Mouse (Mus musculus) natural killer cell, adult 2 months (primary cell): ENCODE data around the gene Sgpp2.

Experiments
- DNase-seq, 2 experiments: peaks; one replicate each; pipeline ENCODE4 v3.0.0; 2022; ENCODE audit warnings: low spot score in 2 of 2

Sgpp2 gene

DNA sequence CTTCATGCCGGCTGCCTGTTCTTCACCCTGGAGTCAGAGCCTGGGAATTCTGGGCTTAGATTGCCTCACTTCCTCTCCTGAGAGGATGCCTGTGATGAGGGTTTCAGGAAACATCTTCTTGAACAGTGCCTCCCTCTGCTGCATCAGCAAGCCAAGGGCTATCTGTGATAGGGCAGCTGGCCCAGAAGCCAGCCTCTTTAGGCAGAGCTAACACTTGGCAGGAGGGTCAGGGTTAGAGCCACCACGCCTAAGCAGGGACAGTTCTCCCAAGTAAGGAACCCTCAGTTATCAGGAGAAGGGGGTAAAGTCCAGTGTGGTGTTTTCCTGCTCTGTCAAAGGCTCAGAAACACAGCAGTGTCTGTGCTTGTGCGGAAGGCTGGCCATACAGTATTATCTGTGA is 89.6 kb downstream of the Sgpp2 start:
- no peak for DNase-seq

DNA sequence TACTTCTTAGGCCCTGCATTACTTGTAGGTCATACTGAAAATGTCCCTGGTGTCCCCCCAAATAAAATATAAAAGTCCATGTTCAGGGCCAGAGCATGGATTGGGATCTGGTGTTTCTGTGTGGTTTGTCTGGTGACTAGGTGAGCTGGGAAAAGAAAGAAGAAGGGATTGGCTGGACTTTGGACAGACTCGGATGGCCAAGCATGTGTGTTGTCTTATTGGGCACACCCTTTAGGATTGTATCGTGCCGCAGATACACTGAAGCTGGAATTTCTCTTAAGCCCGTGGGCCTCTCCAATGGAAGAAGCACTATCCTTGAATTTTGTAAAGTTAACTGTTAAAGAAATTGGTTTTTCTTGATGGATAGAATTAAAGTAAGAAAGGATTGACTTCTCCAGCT is 91.3 kb downstream of the Sgpp2 start:
- no peak for DNase-seq

DNA sequence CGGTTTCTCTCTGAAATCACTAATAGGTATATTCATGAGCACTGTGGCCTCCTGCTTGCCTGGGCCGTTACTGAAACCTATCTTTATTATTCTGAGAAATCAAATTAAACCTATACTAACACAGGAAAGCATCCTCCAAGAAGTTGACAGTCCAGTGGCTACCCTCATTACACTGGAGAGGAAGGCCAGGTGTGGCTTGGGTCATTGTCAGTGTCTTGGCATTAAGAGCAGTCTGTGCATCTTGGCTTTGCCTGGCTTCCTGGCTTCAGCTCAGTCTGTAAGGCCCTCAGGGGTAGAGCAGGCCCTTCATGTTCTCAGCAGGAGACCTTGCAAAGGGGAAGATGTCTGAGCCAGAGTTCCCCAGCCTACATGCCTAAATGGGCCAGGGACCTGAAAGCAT is 99.3 kb downstream of the Sgpp2 start:
- DNase-seq = no peak

GRCm38 (mm10) chr1:78412668-78413067 is 102.5 kb downstream of the Sgpp2 start:
- DNase-seq = no peak

DNA sequence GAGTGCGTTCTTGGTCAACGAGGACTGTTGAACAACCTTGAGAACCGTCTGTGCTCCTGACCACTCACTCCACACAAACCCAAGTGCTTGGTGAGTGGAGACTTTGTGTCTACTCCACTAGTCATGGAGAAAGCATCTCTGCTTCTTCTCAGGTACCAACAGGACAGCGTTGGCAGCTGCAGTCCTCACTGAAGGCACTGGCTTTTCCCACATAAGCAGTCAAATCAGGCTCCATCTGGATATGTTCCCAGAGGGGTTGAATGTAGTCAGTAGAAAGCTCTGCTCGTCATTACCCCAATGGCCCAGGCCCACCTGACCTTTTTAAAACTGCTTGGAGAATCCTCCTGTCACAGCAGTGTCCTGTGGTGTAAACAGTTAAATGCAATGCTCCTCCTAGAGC is 104.3 kb downstream of the Sgpp2 start:
- DNase-seq = no peak

GRCm38 (mm10) chr1:78417154-78417911 is 107.2 kb downstream of the Sgpp2 start:
- no peak for DNase-seq

- peak in 1 of 2 experiments; percentile 29 for DNase-seq
These were observed 109.4 kb downstream of the Sgpp2 start for GRCm38 (mm10) chr1:78419593-78419992.

DNA sequence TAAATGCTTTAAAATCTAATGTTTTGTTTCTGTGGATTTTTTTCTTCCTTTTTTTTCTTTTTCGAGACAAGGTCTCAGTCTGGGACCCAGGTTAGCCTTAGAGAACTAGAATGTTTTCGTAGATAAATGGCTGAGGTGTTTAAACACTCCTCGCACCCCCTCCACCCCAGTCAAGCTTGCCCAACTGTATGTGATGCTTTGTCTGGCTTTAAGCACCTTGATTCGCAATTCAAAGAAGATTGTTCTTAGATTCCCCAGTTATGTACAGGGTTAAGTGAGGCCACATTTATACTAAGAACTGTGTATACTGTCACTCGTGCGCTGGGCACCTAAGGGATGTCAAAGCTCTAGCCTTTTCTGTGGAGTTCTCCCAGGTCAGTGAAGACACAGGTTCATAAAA is 110.1 kb downstream of the Sgpp2 start:
- no peak for DNase-seq

DNA sequence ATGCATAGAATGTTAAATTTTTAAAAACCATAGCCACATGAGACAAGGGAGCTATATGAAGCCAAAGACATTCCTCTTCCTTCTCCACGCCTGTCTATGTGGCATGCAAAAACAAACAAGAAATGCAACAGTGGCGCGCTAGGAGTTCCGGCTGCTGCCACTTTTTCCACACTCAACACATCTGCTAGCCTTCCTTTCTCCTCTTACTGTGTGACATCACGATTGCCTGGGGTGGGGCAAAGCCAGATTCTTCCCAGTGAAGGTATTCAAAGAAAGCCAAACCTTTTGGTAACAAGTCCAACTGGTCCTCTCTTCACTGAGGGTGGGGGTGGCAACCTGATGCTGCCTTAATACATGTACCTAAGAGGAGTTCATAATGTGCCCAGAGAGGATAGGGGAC is 111.6 kb downstream of the Sgpp2 start:
- DNase-seq = no peak

GRCm38 (mm10) chr1:78422576-78422975 is 112.4 kb downstream of the Sgpp2 start:
- peak in 1 of 2 experiments; percentile 24 for DNase-seq

- no peak for DNase-seq
These were observed 114.7 kb downstream of the Sgpp2 start for GRCm38 (mm10) chr1:78424848-78425247.

DNA sequence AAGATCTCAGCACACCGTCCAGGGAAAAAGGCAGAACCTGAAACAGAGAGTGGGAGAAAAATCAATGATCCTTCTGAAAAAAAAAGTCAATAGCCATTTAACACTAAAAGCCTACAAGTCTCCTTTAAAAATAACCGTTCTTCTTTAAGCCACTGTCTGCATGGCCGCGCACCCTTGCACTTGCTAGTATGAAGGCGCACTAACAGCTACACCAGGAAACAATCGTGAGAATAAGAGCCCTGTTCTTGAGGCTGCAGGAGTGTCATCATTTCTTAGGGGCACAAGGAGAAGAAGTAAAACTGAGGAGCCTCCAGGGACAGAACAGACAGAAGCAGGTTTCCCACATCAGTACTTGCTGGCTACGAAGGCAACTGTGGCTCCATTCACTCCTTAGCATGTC is 115.2 kb downstream of the Sgpp2 start:
- no peak for DNase-seq

- no peak for DNase-seq
These were observed 115.9 kb downstream of the Sgpp2 start for GRCm38 (mm10) chr1:78425793-78426700.

- no peak for DNase-seq
These were observed 116.7 kb downstream of the Sgpp2 start for GRCm38 (mm10) chr1:78426841-78427240.

GRCm38 (mm10) chr1:78428851-78429250 is 118.7 kb downstream of the Sgpp2 start:
- no peak for DNase-seq

DNA sequence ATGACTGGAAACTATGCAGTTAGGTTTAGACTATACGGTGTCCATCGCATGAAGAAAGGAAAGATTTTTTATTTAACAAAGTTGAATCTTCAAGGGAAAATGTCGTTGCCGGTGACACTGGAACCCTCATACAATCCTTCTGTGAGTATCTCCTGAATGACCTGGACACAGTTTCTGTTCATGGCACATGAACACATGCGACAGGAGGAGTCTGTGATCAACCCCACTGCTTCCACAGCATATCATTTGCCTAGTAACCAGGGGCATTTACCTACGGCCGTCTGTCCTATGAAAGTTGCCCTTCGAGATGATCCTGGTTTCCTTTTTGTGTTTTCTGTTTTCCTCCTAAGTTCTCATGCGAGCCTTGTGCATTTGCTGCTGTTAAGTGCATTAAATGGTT is 123.3 kb downstream of the Sgpp2 start:
- DNase-seq = no peak

DNA sequence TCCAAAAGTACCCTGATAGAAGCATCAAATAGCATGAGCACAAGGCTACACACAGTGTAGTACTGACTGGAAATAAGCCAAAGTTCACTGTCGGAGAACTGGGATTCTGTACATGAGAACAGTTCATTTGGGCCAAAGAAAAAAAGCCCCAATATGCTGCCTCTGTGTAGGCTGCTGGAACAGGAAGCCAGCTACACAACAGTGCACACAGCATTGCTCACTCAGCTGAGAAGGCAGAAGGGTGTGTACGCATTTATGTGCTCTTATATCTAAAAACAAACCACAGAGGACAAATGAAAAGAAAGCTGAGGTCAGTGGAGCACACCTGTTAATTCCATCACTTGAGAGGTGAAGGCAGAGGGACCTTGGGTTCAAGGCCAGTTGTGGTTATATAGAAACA is 125.8 kb downstream of the Sgpp2 start:
- DNase-seq = no peak

GRCm38 (mm10) chr1:78436445-78436844 is 126.3 kb downstream of the Sgpp2 start:
- no peak for DNase-seq

DNA sequence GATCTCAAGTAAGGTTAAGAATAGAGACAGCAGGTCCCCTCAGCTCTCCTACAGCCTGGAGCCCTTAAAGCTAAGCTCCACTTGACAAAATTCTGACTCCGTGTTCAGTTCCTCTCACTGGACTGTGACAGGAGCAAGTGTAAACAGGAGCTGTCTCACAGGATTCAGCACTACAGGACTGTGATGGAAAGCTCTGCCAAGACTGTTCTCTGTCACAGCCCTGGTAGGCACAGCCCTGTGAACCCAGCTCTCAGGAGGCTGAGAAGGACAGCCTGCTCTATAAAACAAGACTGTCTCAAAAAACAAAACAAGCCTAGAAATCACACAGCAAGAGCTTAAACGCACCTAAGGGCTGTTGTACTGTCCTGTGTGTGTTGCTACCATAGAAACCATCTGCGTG is 127.0 kb downstream of the Sgpp2 start:
- DNase-seq = no peak

- no peak for DNase-seq
These were observed 130.6 kb downstream of the Sgpp2 start for GRCm38 (mm10) chr1:78440716-78441115.

DNA sequence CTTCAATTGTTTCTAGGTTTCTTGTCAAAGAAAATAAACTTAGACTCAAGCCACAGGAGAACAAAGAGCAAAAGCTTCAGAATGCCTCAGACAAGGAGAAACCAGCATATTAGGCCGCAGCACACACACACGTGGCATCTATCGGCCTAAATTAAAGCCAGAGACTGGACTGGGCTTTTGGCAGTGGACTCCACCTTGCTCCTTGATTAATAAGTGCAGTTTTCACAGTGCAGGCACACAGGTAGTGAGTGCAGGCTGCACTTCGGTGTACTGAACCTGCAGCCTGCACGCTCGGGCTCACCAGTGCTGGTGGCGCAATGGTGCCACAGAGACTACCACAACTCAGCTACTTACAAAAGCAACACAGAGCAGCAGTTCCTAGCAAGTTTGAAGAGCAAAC is 132.9 kb downstream of the Sgpp2 start:
- DNase-seq = no peak

DNA sequence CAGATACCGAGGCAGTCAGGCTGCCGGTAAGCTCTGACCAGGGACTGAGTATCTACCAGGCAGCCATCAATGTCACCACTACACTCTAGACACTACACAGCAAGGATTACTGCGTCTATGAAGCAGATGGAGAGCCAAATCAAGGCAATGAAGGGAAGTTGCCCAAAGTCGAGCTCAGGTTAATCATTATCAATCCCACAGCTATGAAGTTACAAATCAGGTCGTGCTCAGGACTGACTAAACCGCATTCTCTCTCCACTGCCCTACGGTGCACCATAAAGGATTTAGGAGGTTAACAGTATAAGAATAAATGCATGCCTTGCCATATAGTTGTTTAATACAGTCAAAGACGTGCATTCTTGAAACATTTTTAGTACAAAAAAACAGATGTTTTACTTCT is 136.1 kb downstream of the Sgpp2 start:
- DNase-seq = no peak

DNA sequence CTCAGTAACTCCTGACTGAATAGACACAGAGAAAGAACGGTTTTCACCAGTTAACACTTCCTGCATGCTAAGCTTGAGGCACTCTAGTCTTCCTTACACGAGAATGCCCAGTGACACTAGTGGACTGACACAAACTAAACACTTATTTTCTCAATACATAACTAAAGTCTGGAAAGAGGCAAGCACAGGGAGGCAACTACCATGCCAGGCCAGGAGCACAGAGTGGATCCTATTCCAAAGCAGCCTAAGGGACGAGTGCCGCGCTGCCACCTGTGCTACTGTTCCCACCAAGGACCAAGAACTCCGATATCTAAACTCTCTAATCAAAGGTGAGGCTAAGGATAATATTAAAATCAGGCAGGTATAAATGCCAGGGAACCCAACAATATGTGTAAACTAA is 136.6 kb downstream of the Sgpp2 start:
- no peak for DNase-seq
